Mouse (Mus musculus) embryo, embryonic 9.5 days (tissue): ENCODE measurements around the gene Sh2d5.

Experiments used
- DNase-seq: peaks from one replicate; pipeline ENCODE4 v3.0.0-alpha.2; 2017; ENCODE audit errors: extremely low spot score

Gene Sh2d5

GRCm38 (mm10) chr4:138259482-138259881 is 9.3 kb downstream of the Sh2d5 start:
- no peak for DNase-seq

- DNase-seq: peak; percentile 94
Observed at GRCm38 (mm10) chr4:138261843-138262681, 11.9 kb downstream of the Sh2d5 start.

- DNase-seq: no peak
Observed at GRCm38 (mm10) chr4:138267869-138268268, 17.7 kb downstream of the Sh2d5 start.

GRCm38 (mm10) chr4:138272011-138272997 is 22.1 kb downstream of the Sh2d5 start:
- no peak for DNase-seq

- DNase-seq: no peak
Observed at GRCm38 (mm10) chr4:138278346-138278745, 28.1 kb downstream of the Sh2d5 start.

- peak; percentile 72 for DNase-seq
Observed at GRCm38 (mm10) chr4:138282834-138283233, 32.6 kb downstream of the Sh2d5 start.

- DNase-seq: no peak
Observed at GRCm38 (mm10) chr4:138286411-138286810, 36.2 kb downstream of the Sh2d5 start.

GRCm38 (mm10) chr4:138288691-138289090 is 38.5 kb downstream of the Sh2d5 start:
- DNase-seq: no peak

GRCm38 (mm10) chr4:138292028-138292427 is 41.8 kb downstream of the Sh2d5 start:
- DNase-seq: no peak

- no peak for DNase-seq
Observed at GRCm38 (mm10) chr4:138293261-138293948, 43.2 kb downstream of the Sh2d5 start.

GRCm38 (mm10) chr4:138293949-138294550 is 43.8 kb downstream of the Sh2d5 start:
- DNase-seq: no peak

- no peak for DNase-seq
Observed at GRCm38 (mm10) chr4:138301271-138301780, 51.1 kb downstream of the Sh2d5 start.

GRCm38 (mm10) chr4:138303011-138303410 is 52.8 kb downstream of the Sh2d5 start:
- DNase-seq: no peak

- DNase-seq: no peak
Observed at GRCm38 (mm10) chr4:138303742-138304141, 53.5 kb downstream of the Sh2d5 start.

GRCm38 (mm10) chr4:138304340-138305104 is 54.3 kb downstream of the Sh2d5 start, which contains the start of gene Ddost:
TSS of gene Ddost (plus strand) at chr4:138304730.
- peak; percentile 96 for DNase-seq

- no peak for DNase-seq
Observed at GRCm38 (mm10) chr4:138307025-138307424, 56.8 kb downstream of the Sh2d5 start.

GRCm38 (mm10) chr4:138307739-138308138 is 57.5 kb downstream of the Sh2d5 start:
- DNase-seq: no peak

GRCm38 (mm10) chr4:138310311-138310910 is 60.2 kb downstream of the Sh2d5 start:
- DNase-seq: no peak
